Mouse (Mus musculus) spleen, postnatal 36 days (tissue): ENCODE results near the gene Lmo2.
"Not testable (repeated sequence)": the region's sequence is repeated elsewhere in the genome, so short reads cannot be mapped to it uniquely, and the experiment has no call there.

Experiments
- DNase-seq, 2 experiments: peaks; one replicate each; pipeline ENCODE4 v3.0.0; 2022; ENCODE audit warnings: low spot score in 2 of 2, mixed read lengths in 1 of 2

Lmo2 gene

GRCm38 (mm10) chr2:103977716-103978115 lies 19.9 kb downstream of the Lmo2 start:
- DNase-seq, result no peak

GRCm38 (mm10) chr2:103982250-103982649 lies 24.5 kb downstream of the Lmo2 start:
- peak; percentile 66 to 73 for DNase-seq

- DNase-seq, result no peak
These were observed 25.4 kb downstream of the Lmo2 start for GRCm38 (mm10) chr2:103983146-103983545.

GRCm38 (mm10) chr2:103987595-103987994 lies 29.8 kb downstream of the Lmo2 start:
- not testable (repeated sequence) for DNase-seq

- no peak for DNase-seq
These were observed 31.9 kb downstream of the Lmo2 start for GRCm38 (mm10) chr2:103989724-103990123.

GRCm38 (mm10) chr2:103991303-103991702 lies 33.5 kb downstream of the Lmo2 start:
- no peak for DNase-seq

- no peak for DNase-seq
These were observed 34.4 kb downstream of the Lmo2 start for GRCm38 (mm10) chr2:103992162-103992561.

- no peak for DNase-seq
These were observed 35.0 kb downstream of the Lmo2 start for GRCm38 (mm10) chr2:103992618-103993332.

- peak in 1 of 2 experiments; percentile 29 for DNase-seq
These were observed 43.3 kb downstream of the Lmo2 start for GRCm38 (mm10) chr2:104001076-104001475.

GRCm38 (mm10) chr2:104001861-104002260 lies 44.1 kb downstream of the Lmo2 start:
- DNase-seq, result no peak

- peak; percentile 44 to 54 for DNase-seq
These were observed 45.1 kb downstream of the Lmo2 start for GRCm38 (mm10) chr2:104002711-104003413.

GRCm38 (mm10) chr2:104007793-104008519 lies 50.2 kb downstream of the Lmo2 start:
- no peak for DNase-seq

GRCm38 (mm10) chr2:104008853-104009252 lies 51.1 kb downstream of the Lmo2 start:
- DNase-seq, result not testable (repeated sequence)

- no peak for DNase-seq
These were observed 65.3 kb downstream of the Lmo2 start for GRCm38 (mm10) chr2:104023096-104023495.

- no peak for DNase-seq
These were observed 66.9 kb downstream of the Lmo2 start for GRCm38 (mm10) chr2:104024656-104025055.

GRCm38 (mm10) chr2:104027458-104028138 lies 69.8 kb downstream of the Lmo2 start, which contains the start of gene Fbxo3:
TSS of gene Fbxo3 (plus strand) at chr2:104027721.
- peak; percentile 89 to 90 for DNase-seq

- peak; percentile 7 to 11 for DNase-seq
These were observed 70.4 kb downstream of the Lmo2 start, which contains the start of gene 4931422A03Rik for GRCm38 (mm10) chr2:104028139-104028723. TSS of gene 4931422A03Rik (minus strand) at chr2:104028361.

GRCm38 (mm10) chr2:104029074-104029473 lies 71.3 kb downstream of the Lmo2 start:
- peak in 1 of 2 experiments; percentile 28 for DNase-seq

- no peak for DNase-seq
These were observed 72.6 kb downstream of the Lmo2 start for GRCm38 (mm10) chr2:104030381-104030780.
